Mouse (Mus musculus) midbrain, embryonic 10.5 days (tissue): ENCODE measurements around the gene Fap. TPM values are rescaled to one million over a fixed set of nuclear protein-coding genes. Genes with fewer than 3 reads are reported as not detected.

Experiments used
- DNase-seq: peaks from one replicate; pipeline ENCODE4 v3.0.0-alpha.2; 2017; ENCODE audit warnings: low spot score
- H3K27ac ChIP-seq: fragments of 300-500 bp; sonication (generic); replicated peaks from 2 replicates; pipeline ENCODE4 v1.5.1; 2016; ENCODE audit warnings: mild to moderate bottlenecking
- H3K27me3 ChIP-seq: fragments of 300-500 bp; sonication (generic); 2 replicates; pipeline ENCODE4 v1.6.1; 2016; ENCODE audit warnings: low read depth, mild to moderate bottlenecking; ENCODE audit not compliant: poor library complexity, severe bottlenecking
- H3K36me3 ChIP-seq: fragments of 300-500 bp; sonication (generic); 2 replicates; pipeline ENCODE4 v1.6.1; 2016; ENCODE audit warnings: mild to moderate bottlenecking, moderate library complexity
- H3K4me1 ChIP-seq: fragments of 300-500 bp; sonication (generic); 2 replicates; pipeline ENCODE4 v1.6.1; 2016
- H3K4me3 ChIP-seq: fragments of 300-500 bp; sonication (generic); 2 replicates; pipeline ENCODE4 v1.5.1; 2016; ENCODE audit warnings: mild to moderate bottlenecking, moderate library complexity
- H3K9me3 ChIP-seq: fragments of 300-500 bp; sonication (generic); replicated peaks from 2 replicates; pipeline ENCODE4 v1.6.1; 2016; ENCODE audit warnings: mild to moderate bottlenecking
- WGBS: fragments of 180-500 bp; shearing (Covaris S2); methylation state at CpG from one replicate; pipeline ENCODE4 v1.1.7; 2016; 5-methylcytosine and 5-hydroxymethylcytosine counted together
- polyA plus RNA-seq: library from polyadenylated mRNA; unstranded; fragments of >200 nt; fragmentation: Nextera tagmentation; extraction: Ambion mirVana; gene quantifications from 2 replicates; pipeline ENCODE4 v1.2.1, GENCODE M21; 2016

Fap gene
- polyA plus RNA-seq, 1 experiment from 2014 or later = 2.2 TPM

GRCm38 (mm10) chr2:62480285-62481198, 93.3 kb downstream of the Fap start:
- Histone ChIP-seq H3K36me3 (no peaks in the 10 kb centered on the region), H3K4me1 (no peaks in the 10 kb centered on the region), H3K4me3 (no peak overlapping the region), H3K27ac (no peak overlapping the region), H3K9me3 (no peaks in the 10 kb centered on the region), H3K27me3 (no peaks in the 10 kb centered on the region)
- 84% methylated on average over 9 of the region's 9 CpGs for WGBS
- no peak for DNase-seq

- WGBS = 86% methylated on average over 9 of the region's 9 CpGs
- DNase-seq = no peak
- H3K9me3 ChIP-seq = no peaks in the 10 kb centered on the region
- no peaks in the 10 kb centered on the region for H3K4me1 ChIP-seq
- H3K27ac ChIP-seq = no peak overlapping the region
- no peak overlapping the region for H3K4me3 ChIP-seq
- H3K27me3 ChIP-seq = no peaks in the 10 kb centered on the region
- no peaks in the 10 kb centered on the region for H3K36me3 ChIP-seq
Observed at GRCm38 (mm10) chr2:62469551-62469950, 104.3 kb downstream of the Fap start.

- H3K9me3 ChIP-seq = no peaks in the 10 kb centered on the region
- no peak overlapping the region for H3K4me3 ChIP-seq
- no peaks in the 10 kb centered on the region for H3K27me3 ChIP-seq
- H3K36me3 ChIP-seq = no peaks in the 10 kb centered on the region
- DNase-seq = no peak
- H3K27ac ChIP-seq = no peak overlapping the region
- no peaks in the 10 kb centered on the region for H3K4me1 ChIP-seq
- 89% methylated on average over 2 of the region's 2 CpGs for WGBS
Observed at GRCm38 (mm10) chr2:62463287-62463686, 110.6 kb downstream of the Fap start.

GRCm38 (mm10) chr2:62462174-62462573, 111.7 kb downstream of the Fap start:
- Histone ChIP-seq H3K27me3 (no peaks in the 10 kb centered on the region), H3K36me3 (no peaks in the 10 kb centered on the region), H3K4me1 (no peaks in the 10 kb centered on the region), H3K9me3 (no peaks in the 10 kb centered on the region), H3K4me3 (no peak overlapping the region), H3K27ac (no peak overlapping the region)
- DNase-seq = no peak
- 85% methylated on average over 2 of the region's 2 CpGs for WGBS

GRCm38 (mm10) chr2:62460815-62461450, 112.9 kb downstream of the Fap start:
- Histone ChIP-seq H3K4me1 (no peaks in the 10 kb centered on the region), H3K27ac (no peak overlapping the region), H3K36me3 (no peaks in the 10 kb centered on the region), H3K4me3 (no peak overlapping the region), H3K27me3 (no peaks in the 10 kb centered on the region), H3K9me3 (no peaks in the 10 kb centered on the region)
- DNase-seq = no peak
- 90% methylated on average over 12 of the region's 12 CpGs for WGBS

- 90% methylated on average over 7 of the region's 7 CpGs for WGBS
- H3K9me3 ChIP-seq = no peaks in the 10 kb centered on the region
- H3K27ac ChIP-seq = no peak overlapping the region
- H3K27me3 ChIP-seq = no peaks in the 10 kb centered on the region
- no peaks in the 10 kb centered on the region for H3K4me1 ChIP-seq
- H3K4me3 ChIP-seq = no peak overlapping the region
- H3K36me3 ChIP-seq = no peaks in the 10 kb centered on the region
- DNase-seq = no peak
Observed at GRCm38 (mm10) chr2:62460231-62460710, 113.6 kb downstream of the Fap start.

GRCm38 (mm10) chr2:62459241-62460174, 114.4 kb downstream of the Fap start:
- no peak for DNase-seq
- no peaks in the 10 kb centered on the region for H3K9me3 ChIP-seq
- 79% methylated on average over 18 of the region's 18 CpGs for WGBS
- H3K4me1 ChIP-seq = no peaks in the 10 kb centered on the region
- H3K27ac ChIP-seq = no peak overlapping the region
- no peaks in the 10 kb centered on the region for H3K27me3 ChIP-seq
- no peaks in the 10 kb centered on the region for H3K36me3 ChIP-seq
- no peak overlapping the region for H3K4me3 ChIP-seq

DNA sequence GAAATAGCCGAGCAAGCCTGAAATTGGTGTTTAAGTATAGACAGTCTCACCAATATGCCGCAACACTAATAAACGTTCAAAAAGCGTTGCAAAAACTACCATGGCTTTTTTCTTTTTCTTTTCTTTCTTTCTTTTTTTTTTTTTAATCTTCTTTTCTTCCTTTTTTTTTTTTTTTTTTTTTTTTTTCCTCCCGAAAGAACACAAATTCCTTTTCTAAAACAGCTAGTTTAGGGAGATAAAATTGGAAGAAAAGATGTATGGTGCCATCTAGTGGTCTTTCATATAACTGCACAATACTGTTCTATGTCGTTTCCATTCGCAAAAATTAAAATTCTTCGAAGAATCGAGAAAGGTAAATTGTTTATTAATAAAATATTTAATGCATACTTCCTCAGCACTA, 115.8 kb downstream of the Fap start:
- H3K9me3 ChIP-seq = no peaks in the 10 kb centered on the region
- H3K4me1 ChIP-seq = no peaks in the 10 kb centered on the region
- 50% methylated on average over 9 of the region's 9 CpGs for WGBS
- H3K4me3 ChIP-seq = no peak overlapping the region
- no peak overlapping the region for H3K27ac ChIP-seq
- no peaks in the 10 kb centered on the region for H3K36me3 ChIP-seq
- no peak for DNase-seq
- no peaks in the 10 kb centered on the region for H3K27me3 ChIP-seq

DNA sequence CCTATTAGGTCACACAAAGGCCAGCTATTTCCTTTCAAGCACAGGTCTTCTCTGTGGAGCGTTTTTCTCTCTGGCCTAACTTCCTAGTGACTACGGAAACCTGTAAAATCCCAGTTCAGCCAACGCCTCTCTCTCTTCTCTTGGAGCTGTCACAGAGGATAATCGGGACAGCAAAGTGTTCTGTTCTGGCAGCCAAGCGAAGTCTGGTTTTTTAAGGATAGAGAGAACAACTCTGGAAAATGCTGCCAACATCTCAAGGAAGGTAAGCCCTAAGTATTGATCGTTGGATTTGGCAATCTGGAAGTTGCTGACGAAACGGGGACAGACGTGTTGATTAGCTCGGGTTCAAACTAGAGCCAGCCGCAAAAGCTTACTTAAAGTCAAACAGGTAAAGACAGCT, 118.9 kb downstream of the Fap start:
- no peak for DNase-seq
- Histone ChIP-seq H3K27me3 (no peaks in the 10 kb centered on the region), H3K4me3 (no peak overlapping the region), H3K27ac (no peak overlapping the region), H3K36me3 (no peaks in the 10 kb centered on the region), H3K9me3 (no peaks in the 10 kb centered on the region), H3K4me1 (no peaks in the 10 kb centered on the region)
- WGBS = 89% methylated on average over 11 of the region's 11 CpGs

GRCm38 (mm10) chr2:62454033-62454432, 119.8 kb downstream of the Fap start:
- no peaks in the 10 kb centered on the region for H3K9me3 ChIP-seq
- H3K36me3 ChIP-seq = no peaks in the 10 kb centered on the region
- H3K27ac ChIP-seq = no peak overlapping the region
- no peaks in the 10 kb centered on the region for H3K27me3 ChIP-seq
- no peaks in the 10 kb centered on the region for H3K4me1 ChIP-seq
- no peak for DNase-seq
- WGBS = 86% methylated on average over 6 of the region's 6 CpGs
- H3K4me3 ChIP-seq = no peak overlapping the region
